ENCODE assay signal across 8 mouse cellular contexts in the genomic region with DNA sequence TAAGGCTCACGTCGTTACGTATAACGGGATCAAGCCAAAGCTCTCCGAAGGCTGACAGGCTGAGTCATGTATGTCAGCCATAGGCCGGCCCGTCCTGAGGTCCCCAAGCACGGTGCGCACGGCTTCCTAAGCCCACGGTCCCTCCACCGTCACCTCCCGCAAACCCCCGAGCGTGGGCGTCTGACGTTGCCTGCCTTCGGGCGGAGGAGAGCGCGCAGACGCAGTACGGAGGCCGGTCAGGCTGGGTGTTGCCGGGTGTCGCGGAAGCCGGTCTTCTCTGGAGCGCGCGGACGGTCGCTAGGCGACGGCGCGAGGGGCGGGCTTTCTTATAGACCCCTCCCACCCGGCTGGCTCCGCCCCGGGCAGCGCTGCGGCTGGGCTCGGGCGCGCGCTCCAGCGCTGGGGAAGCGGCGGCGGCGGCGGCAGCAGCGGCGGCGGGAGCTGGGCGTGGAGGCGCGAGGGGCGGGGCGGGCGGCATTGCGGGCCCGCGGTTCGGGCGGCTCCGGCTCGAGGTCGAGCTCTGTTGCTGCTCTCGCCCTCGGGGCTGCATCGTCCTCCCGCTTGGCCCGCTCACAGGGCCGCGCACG. TPM values are rescaled to one million over a fixed set of nuclear protein-coding genes. Genes with fewer than 3 reads are reported as not detected.
DNase-seq lines count a peak whose midpoint lies in the region; ATAC-seq and TF ChIP-seq lines count a peak whose summit lies in the region.

A gene (plus strand): TSS at position 463 of the 587 bp plus-strand sequence.

- in situ Hi-C loops in CH12.LX (cut with MboI; ENCODE audit: low pct_ligation_motif_present, low pct_unique_long_range_greater_than_20kb, low sequenced_read_pairs) = no loop called here

- TF ChIP-seq POLR2A in CH12.LX (IDR thresholded peaks at IDR 0.05; ENCODE audit: low read depth, low read length) = peak; percentile 53; the same call in 1 of the 2 replicates
- TF ChIP-seq POLR2A in testis, adult 2 months (IDR thresholded peaks at IDR 0.05; ENCODE audit: control insufficient read depth, low read depth, low read length) = peak; percentile 87

- no peaks in the 10 kb centered on the region for H3K79me2 ChIP-seq in CH12.LX (replicated peaks; ENCODE audit: control insufficient read depth, extremely low read depth, insufficient read depth, poor library complexity, severe bottlenecking)

- H3K9ac ChIP-seq in CH12.LX (ENCODE audit: insufficient read depth, low read depth) = peak within 1 kb of the TSS; percentile 72
- peak within 1 kb of the TSS; percentile 66 for H3K9ac ChIP-seq in forebrain, embryonic 11.5 days (ENCODE audit: low read length)
- H3K9ac ChIP-seq in heart, embryonic 16.5 days (ENCODE audit: low read length) = peak within 1 kb of the TSS; percentile 90
- peak within 1 kb of the TSS; percentile 68 for H3K9ac ChIP-seq in liver, embryonic 15.5 days
- H3K9ac ChIP-seq in neural tube, embryonic 13.5 days = peak within 1 kb of the TSS; percentile 85

- peak within 1 kb of the TSS; percentile 78 to 92 (median 89) for H3K4me3 ChIP-seq in CH12.LX (replicated peaks in 1 of 3; ENCODE audit: low read depth in 2 of 3, low read length in 2 of 3, poor library complexity in 1 of 3)
- H3K4me3 ChIP-seq in forebrain, embryonic 11.5 days (ENCODE audit: low read depth, low read length) = peak within 1 kb of the TSS; percentile 79
- peak within 1 kb of the TSS; percentile 65 for H3K4me3 ChIP-seq in heart, embryonic 16.5 days (ENCODE audit: low read length)
- peak within 1 kb of the TSS; percentile 70 for H3K4me3 ChIP-seq in liver, embryonic 15.5 days (replicated peaks)
- peak within 1 kb of the TSS; percentile 86 for H3K4me3 ChIP-seq in neural tube, embryonic 13.5 days
- peak within 1 kb of the TSS; percentile 98 for H3K4me3 ChIP-seq in testis, adult 2 months (ENCODE audit: control insufficient read depth, low read depth, low read length)

- DNase-seq in CH12.LX (ENCODE audit: extremely low read depth) = peak; percentile 87
- DNase-seq in c-Kit-positive CD71-positive TER-119-negative erythroid progenitor cells, embryonic 14.5 days (ENCODE audit: low read depth) = peak; percentile 80
- DNase-seq in forebrain, embryonic 11.5 days (ENCODE audit: low spot score) = peak; percentile 98
- DNase-seq in kidney, postnatal 36 days = peak; percentile 97

- under 1% methylated on average over 48 of the region's 78 CpGs for WGBS in forebrain, embryonic 11.5 days
- WGBS in heart, embryonic 16.5 days = under 1% methylated on average over 75 of the region's 78 CpGs
- WGBS in liver, embryonic 15.5 days (ENCODE audit: insufficient replicate concordance) = under 1% methylated on average over 76 of the region's 78 CpGs
- WGBS in neural tube, embryonic 13.5 days = under 1% methylated on average over 60 of the region's 78 CpGs

- H3K27ac ChIP-seq in CH12.LX (ENCODE audit: insufficient read depth, low read depth) = peak within 1 kb of the TSS; percentile 66
- peak within 1 kb of the TSS; percentile 87 for H3K27ac ChIP-seq in forebrain, embryonic 11.5 days (ENCODE audit: low read depth, low read length)
- peak within 1 kb of the TSS; percentile 98 for H3K27ac ChIP-seq in heart, embryonic 16.5 days (ENCODE audit: low read length)
- H3K27ac ChIP-seq in liver, embryonic 15.5 days (replicated peaks) = peak within 1 kb of the TSS; percentile 92
- peak within 1 kb of the TSS; percentile 99 for H3K27ac ChIP-seq in neural tube, embryonic 13.5 days (replicated peaks)
- H3K27ac ChIP-seq in testis, adult 2 months (ENCODE audit: control insufficient read depth, insufficient read depth, low read depth, low read length) = peak within 1 kb of the TSS; percentile 99

- peak within 1 kb of the TSS; percentile 76 for H3K4me2 ChIP-seq in CH12.LX (ENCODE audit: insufficient read depth, low read depth, poor library complexity, severe bottlenecking)
- H3K4me2 ChIP-seq in forebrain, embryonic 11.5 days (ENCODE audit: low read depth, low read length, severe bottlenecking) = peak within 1 kb of the TSS; percentile 63
- peak within 1 kb of the TSS; percentile 86 for H3K4me2 ChIP-seq in heart, embryonic 16.5 days (ENCODE audit: low read depth, low read length)
- H3K4me2 ChIP-seq in liver, embryonic 15.5 days = peak within 1 kb of the TSS; percentile 92
- H3K4me2 ChIP-seq in neural tube, embryonic 13.5 days = peak within 1 kb of the TSS; percentile 63

- H3K9me3 ChIP-seq in CH12.LX (replicated peaks; ENCODE audit: low read length) = no peaks in the 10 kb centered on the region
- H3K9me3 ChIP-seq in forebrain, embryonic 11.5 days (ENCODE audit: control insufficient read depth, low read length) = no peaks in the 10 kb centered on the region
- H3K9me3 ChIP-seq in heart, embryonic 16.5 days (replicated peaks; ENCODE audit: control insufficient read depth, low read length) = 0 out of 2 replicates have a peak, but pooled peaks cover 3% of the 10 kb centered on the region
- no peaks in the 10 kb centered on the region for H3K9me3 ChIP-seq in liver, embryonic 15.5 days (replicated peaks)
- H3K9me3 ChIP-seq in neural tube, embryonic 13.5 days = no peaks in the 10 kb centered on the region

- H3K36me3 ChIP-seq in CH12.LX (replicated peaks in 1 of 2; ENCODE audit: control insufficient read depth in 1 of 2, insufficient read depth in 1 of 2, low read length in 1 of 2) = no peaks in the 10 kb centered on the region
- H3K36me3 ChIP-seq in forebrain, embryonic 11.5 days (ENCODE audit: control insufficient read depth, insufficient read depth, low read length) = no peaks in the 10 kb centered on the region
- peaks cover 2% of the 10 kb centered on the region; the same call in 1 of the 2 replicates for H3K36me3 ChIP-seq in heart, embryonic 16.5 days (ENCODE audit: control insufficient read depth, insufficient read depth)
- H3K36me3 ChIP-seq in liver, embryonic 15.5 days (replicated peaks) = no peaks in the 10 kb centered on the region
- peaks cover 6% of the 10 kb centered on the region; the same call in 1 of the 2 replicates for H3K36me3 ChIP-seq in neural tube, embryonic 13.5 days
- H3K36me3 ChIP-seq in testis, adult 2 months (ENCODE audit: control insufficient read depth, insufficient read depth, low read length) = no peaks in the 10 kb centered on the region

- TF ChIP-seq RAD21 in CH12.LX (IDR thresholded peaks at IDR 0.05; ENCODE audit: low read depth, low read length) = no peak

- ATAC-seq in forebrain, embryonic 11.5 days (replicated peaks; ENCODE audit: low FRiP score) = peak; percentile 91
- ATAC-seq in heart, embryonic 16.5 days (replicated peaks; ENCODE audit: extremely low read depth, insufficient read depth, low FRiP score) = peak; percentile 90
- ATAC-seq in liver, embryonic 15.5 days (ENCODE audit: insufficient read depth) = peak; percentile 81
- peak; percentile 94 for ATAC-seq in neural tube, embryonic 13.5 days (ENCODE audit: low read depth)

- H3K27me3 ChIP-seq in CH12.LX (replicated peaks) = no peaks in the 10 kb centered on the region
- no peaks in the 10 kb centered on the region for H3K27me3 ChIP-seq in forebrain, embryonic 11.5 days (ENCODE audit: control insufficient read depth, insufficient read depth, low read length)
- H3K27me3 ChIP-seq in heart, embryonic 16.5 days (ENCODE audit: control insufficient read depth, insufficient read depth, low read length) = no peaks in the 10 kb centered on the region
- peaks cover 23% of the 10 kb centered on the region for H3K27me3 ChIP-seq in liver, embryonic 15.5 days
- no peaks in the 10 kb centered on the region for H3K27me3 ChIP-seq in neural tube, embryonic 13.5 days
- no peaks in the 10 kb centered on the region for H3K27me3 ChIP-seq in testis, adult 2 months (ENCODE audit: control insufficient read depth, insufficient read depth, low read length)

- no peak for TF ChIP-seq EP300 in CH12.LX (IDR thresholded peaks at IDR 0.05; ENCODE audit: low read length)

- H3K4me1 ChIP-seq in CH12.LX (ENCODE audit: control insufficient read depth in 1 of 2, insufficient read depth in 2 of 2) = peaks cover 0 to 13% of the 10 kb centered on the region in 2 experiments; a peak in 3 of 4 replicates
- no peaks in the 10 kb centered on the region; the same call in 1 of the 2 replicates for H3K4me1 ChIP-seq in forebrain, embryonic 11.5 days (replicated peaks; ENCODE audit: control insufficient read depth, insufficient read depth, low read length)
- H3K4me1 ChIP-seq in heart, embryonic 16.5 days (ENCODE audit: control insufficient read depth, insufficient read depth, low read length) = 0 out of 2 replicates have a peak, but pooled peaks cover 6% of the 10 kb centered on the region
- H3K4me1 ChIP-seq in liver, embryonic 15.5 days (replicated peaks) = peaks cover 33% of the 10 kb centered on the region
- peaks cover 45% of the 10 kb centered on the region for H3K4me1 ChIP-seq in neural tube, embryonic 13.5 days (replicated peaks)
- H3K4me1 ChIP-seq in testis, adult 2 months (ENCODE audit: control insufficient read depth, insufficient read depth, low read length) = peaks cover 6% of the 10 kb centered on the region; the same call in 1 of the 2 replicates

- dilution Hi-C loops in CH12.LX (cut with MboI; ENCODE audit: extremely low pct_ligation_motif_present, extremely low pct_unique_long_range_greater_than_20kb, low sequenced_read_pairs) = no loop called here

- no peak for TF ChIP-seq CTCF in CH12.LX (conservative IDR thresholded peaks at IDR 0.05 in 1 of 2, IDR thresholded peaks at IDR 0.05 in 1 of 2; ENCODE audit: low read depth in 2 of 2, low read length in 2 of 2)
- no peak for TF ChIP-seq CTCF in testis, adult 2 months (IDR thresholded peaks at IDR 0.05; ENCODE audit: control insufficient read depth, insufficient read depth, insufficient replicate concordance, low read depth, low read length)

TF ChIP-seq in CH12.LX, 34 proteins besides CTCF, POLR2A, EP300 and RAD21 (continues in another document):
- 0 out of 2 replicates have a peak, but pooled peaks have one; percentile 5 for TF ChIP-seq TCF12 (IDR thresholded peaks at IDR 0.05; ENCODE audit: low read depth, low read length)
- no peak for TF ChIP-seq ZKSCAN1 (IDR thresholded peaks at IDR 0.05; ENCODE audit: borderline replicate concordance, low read depth, low read length)
- TF ChIP-seq MAZ (IDR thresholded peaks at IDR 0.05; ENCODE audit: low read depth, low read length) = no peak
- TF ChIP-seq MYC (IDR thresholded peaks at IDR 0.05; ENCODE audit: low read depth, low read length) = no peak
- TF ChIP-seq ETS1 (conservative IDR thresholded peaks at IDR 0.05; ENCODE audit: low read depth, low read length) = no peak
- TF ChIP-seq JUND (conservative IDR thresholded peaks at IDR 0.05; ENCODE audit: low read depth, low read length) = no peak
- TF ChIP-seq ZMIZ1 (IDR thresholded peaks at IDR 0.05; ENCODE audit: low read depth, low read length) = no peak

RNA-seq across cellular contexts. Expression of the gene that starts here (rescaled TPM):
- 0.84 and 1.4 TPM in 2 replicates for total RNA-seq in CH12.LX (2012; rRNA removed)
- 1.3 and 1.5 TPM in 2 replicates for total RNA-seq in CH12.LX (2014; rRNA removed)
- polyA plus RNA-seq in CH12.LX (2012; ENCODE audit: insufficient read length, low read depth) = 1.3 and 1.5 TPM in 2 replicates
- 21.7 and 23.8 TPM in 2 replicates for polyA plus RNA-seq in forebrain, embryonic 11.5 days (2014; fragmentation: Nextera tagmentation; extraction: Ambion mirVana)
- 3.6 and 11.6 TPM in 2 replicates for polyA plus RNA-seq in heart, embryonic 16.5 days (2015; fragmentation: Nextera tagmentation; extraction: Ambion mirVana)
- 2.5 and 2.8 TPM in 2 replicates for polyA plus RNA-seq in liver, embryonic 15.5 days (2015; fragmentation: Nextera tagmentation; extraction: Ambion mirVana)
- 20.5 and 23.6 TPM in 2 replicates for polyA plus RNA-seq in neural tube, embryonic 13.5 days (2015; fragmentation: Nextera tagmentation; extraction: Ambion mirVana)
- 4.0 and 4.2 TPM in 2 replicates for polyA plus RNA-seq in testis, adult 2 months (2012; rRNA removed)

Comparison
In these comparisons a context has a peak if more than half of its experiments do, and no peak if none do; other contexts are left out.
1. Peak in every context shown above with its lines: DNase-seq, ATAC-seq, H3K4me3 ChIP-seq and H3K27ac ChIP-seq.